Mouse (Mus musculus): Measurements from ENCODE around the gene Pbld1. TPM values are rescaled to one million over a fixed set of nuclear protein-coding genes. Genes with fewer than 3 reads are reported as not detected.
A peak's percentile ranks its signal among the peaks of the same experiment; 100 is the strongest.

Gene Pbld1
- total RNA-seq, 1 experiment from 2014 or later = not detected

GRCm38 (mm10) chr10:63089758-63090571, 30.0 kb downstream of the Pbld1 start:
- ATAC-seq (replicated peaks; ENCODE audit: low read depth, poor library complexity, severe bottlenecking) = no peak

GRCm38 (mm10) chr10:63091915-63092314, 32.0 kb downstream of the Pbld1 start:
- no peak for ATAC-seq (replicated peaks; ENCODE audit: low read depth, poor library complexity, severe bottlenecking)

DNA sequence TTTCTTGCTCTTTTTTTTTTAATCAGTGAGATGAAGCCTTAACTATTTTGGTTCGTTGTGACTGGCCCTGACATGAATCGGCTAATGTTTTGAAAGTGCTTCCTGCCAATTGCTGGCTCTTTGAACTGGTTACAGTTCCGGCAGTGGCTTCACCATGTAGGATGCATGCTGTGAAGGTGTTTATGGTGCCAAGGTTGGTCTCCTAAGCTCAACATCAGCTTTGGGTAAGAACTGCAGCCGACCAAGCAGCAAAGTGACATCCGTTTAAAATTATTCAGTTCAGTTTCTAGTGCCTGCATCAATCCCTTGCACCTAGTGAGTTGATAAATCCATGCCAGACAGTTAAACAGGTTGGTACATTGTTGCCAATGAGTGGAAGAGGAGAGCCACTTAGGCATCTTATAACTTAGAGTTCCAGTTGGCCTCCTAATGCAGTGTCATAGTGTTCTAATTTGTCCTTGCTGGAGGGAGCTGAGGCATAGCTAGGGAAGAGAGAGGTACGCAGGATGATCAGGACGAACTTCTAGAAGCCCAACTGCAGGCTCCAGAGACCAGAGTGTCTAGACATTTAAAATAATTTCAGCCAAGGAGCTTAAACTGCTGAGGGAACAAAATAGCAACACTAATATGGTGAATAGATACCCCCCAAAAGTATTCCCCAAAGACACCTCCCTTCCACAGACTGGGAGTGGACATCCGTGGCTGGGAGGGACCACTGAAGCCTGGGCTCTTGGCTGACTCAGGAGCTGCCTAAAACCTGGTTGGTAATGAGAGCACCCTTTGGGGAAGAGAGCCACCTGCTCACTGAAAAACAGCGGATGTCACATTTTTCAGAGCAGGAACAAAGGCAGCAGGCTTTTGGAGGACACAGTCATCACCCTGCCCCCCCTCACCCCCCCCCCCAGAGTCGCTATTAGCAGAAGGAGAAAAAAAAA, 32.9 kb downstream of the Pbld1 start:
- no peak for ATAC-seq (replicated peaks; ENCODE audit: low read depth, poor library complexity, severe bottlenecking)

GRCm38 (mm10) chr10:63096757-63097156, 36.8 kb downstream of the Pbld1 start:
- no peak for ATAC-seq (replicated peaks; ENCODE audit: low read depth, poor library complexity, severe bottlenecking)

- ATAC-seq (replicated peaks; ENCODE audit: low read depth, poor library complexity, severe bottlenecking) = no peak
Observed at GRCm38 (mm10) chr10:63098191-63098590, 38.2 kb downstream of the Pbld1 start.

DNA sequence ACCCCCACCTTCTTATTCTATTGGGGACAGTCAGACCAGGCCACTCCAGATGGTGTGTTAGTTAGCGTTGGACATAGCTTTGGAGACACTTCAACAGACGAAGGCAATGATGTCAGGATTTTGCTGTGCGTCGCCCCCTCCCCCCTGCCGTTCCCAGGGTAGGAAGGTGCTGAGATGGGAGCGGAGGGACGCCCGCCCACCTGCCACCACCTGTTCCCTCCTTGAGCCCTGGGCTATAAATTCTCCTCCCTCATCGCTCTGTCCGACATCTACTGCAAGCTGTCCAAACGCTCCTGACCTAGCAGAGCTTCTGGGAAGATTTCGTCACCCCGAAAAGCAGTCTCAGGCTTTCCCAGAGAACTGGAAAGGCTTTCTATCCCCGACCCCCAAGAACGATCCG, 39.6 kb downstream of the Pbld1 start, which contains the start of gene Atoh7:
Gene Atoh7 (plus strand): TSS at position 131 of the 400 bp plus-strand sequence.
- ATAC-seq (replicated peaks; ENCODE audit: low read depth, poor library complexity, severe bottlenecking) = no peak

DNA sequence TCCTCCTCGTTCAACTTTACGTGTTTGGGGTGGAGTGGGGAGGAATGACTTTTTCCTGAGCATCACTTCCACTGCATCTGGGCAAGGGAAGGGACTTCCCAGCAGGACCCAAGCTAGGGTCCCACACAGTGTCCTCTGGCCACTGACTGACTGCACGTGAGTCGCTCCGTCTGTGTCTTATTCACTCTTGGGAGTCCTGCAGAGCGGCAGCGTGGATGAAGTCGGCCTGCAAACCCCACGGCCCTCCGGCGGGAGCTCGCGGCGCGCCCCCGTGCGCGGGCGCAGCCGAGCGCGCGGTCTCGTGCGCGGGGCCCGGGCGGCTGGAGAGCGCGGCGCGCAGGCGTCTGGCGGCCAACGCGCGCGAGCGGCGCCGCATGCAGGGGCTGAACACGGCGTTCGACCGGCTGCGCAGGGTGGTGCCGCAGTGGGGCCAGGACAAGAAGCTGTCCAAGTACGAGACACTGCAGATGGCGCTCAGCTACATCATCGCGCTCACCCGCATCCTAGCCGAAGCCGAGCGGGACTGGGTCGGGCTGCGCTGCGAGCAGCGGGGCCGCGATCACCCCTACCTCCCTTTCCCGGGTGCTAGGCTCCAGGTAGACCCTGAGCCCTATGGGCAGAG, 40.1 kb downstream of the Pbld1 start:
- peak; percentile 84 for ATAC-seq (replicated peaks; ENCODE audit: low read depth, poor library complexity, severe bottlenecking)

GRCm38 (mm10) chr10:63100657-63101056, 40.7 kb downstream of the Pbld1 start:
- no peak for ATAC-seq (replicated peaks; ENCODE audit: low read depth, poor library complexity, severe bottlenecking)

DNA sequence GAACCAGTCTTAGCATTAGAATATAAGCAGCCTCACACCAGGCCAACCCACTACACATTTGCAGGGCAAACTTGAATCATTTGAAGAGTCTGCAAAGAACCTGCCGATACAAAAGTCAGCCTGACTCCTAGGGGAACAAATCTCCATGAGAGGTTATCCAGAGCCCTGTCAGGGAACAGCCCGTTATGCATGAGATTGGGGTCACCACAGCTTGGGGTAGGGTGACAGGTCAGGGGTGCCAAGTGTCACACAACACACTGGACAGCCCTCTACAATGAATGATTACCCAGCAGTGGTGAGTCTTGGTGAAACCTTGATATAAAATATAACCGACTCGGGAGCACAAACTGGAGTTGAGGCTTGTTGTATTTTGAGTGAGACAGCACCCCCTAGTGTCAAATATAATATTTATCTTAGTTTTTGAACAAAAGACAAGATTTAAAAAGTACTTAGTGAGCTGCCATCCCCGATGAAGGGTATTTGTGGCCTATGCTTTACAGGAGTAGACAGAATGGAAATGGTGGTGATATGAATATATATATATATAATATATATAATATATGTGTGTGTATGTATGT, 53.2 kb downstream of the Pbld1 start:
- ATAC-seq (replicated peaks; ENCODE audit: low read depth, poor library complexity, severe bottlenecking) = 0 out of 2 replicates have a peak, but pooled peaks have one; percentile 60

DNA sequence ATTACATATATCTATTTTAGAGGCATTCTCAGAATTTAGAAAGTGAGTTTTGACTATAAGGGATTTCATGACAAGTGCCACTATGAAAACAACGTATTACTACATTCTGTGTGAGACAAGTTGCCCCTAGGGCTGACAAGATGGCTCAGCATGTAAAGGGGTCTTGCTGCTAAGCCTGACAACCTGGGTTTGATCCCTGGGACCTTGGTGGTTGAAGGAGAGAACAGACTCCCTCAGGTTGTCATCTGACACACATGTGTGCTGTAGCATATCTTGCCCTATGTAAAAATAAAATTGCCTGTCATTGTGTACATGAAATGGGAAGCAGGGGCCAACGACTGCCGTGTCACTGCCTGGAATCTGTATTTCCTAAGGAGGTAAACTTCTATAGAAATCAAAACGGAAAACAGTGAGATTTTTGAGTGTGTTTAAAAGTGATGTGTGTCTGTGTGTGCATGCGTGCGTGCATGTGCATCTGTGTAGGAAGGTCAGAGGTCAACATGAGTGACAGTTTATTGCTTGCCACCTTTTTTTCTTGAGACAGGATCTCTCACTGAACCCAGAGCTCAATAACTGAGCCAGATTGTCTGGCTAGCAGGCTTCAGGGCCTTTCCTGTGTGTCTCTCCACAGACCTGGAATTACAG, 53.9 kb downstream of the Pbld1 start:
- ATAC-seq (replicated peaks; ENCODE audit: low read depth, poor library complexity, severe bottlenecking) = no peak

DNA sequence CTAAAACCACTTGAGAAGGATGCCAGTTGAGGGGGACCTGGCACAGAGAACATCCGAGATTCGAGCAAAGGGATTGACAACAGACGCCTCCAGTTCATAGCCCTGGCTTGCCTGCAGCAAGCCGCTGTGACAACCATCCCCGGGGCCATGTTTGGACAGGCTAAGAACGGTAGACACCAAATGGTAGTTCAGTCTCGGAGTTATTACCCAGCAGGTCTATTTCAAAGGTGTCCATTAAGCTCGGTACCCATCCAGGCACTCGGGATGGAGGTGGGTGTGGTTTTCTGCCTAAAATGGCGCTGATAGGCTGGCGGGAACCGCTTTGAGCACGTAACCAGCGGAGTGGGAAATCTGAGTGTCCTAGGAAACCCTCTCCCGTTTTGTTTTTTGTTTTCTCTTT, 55.9 kb downstream of the Pbld1 start:
- no peak for ATAC-seq (replicated peaks; ENCODE audit: low read depth, poor library complexity, severe bottlenecking)

DNA sequence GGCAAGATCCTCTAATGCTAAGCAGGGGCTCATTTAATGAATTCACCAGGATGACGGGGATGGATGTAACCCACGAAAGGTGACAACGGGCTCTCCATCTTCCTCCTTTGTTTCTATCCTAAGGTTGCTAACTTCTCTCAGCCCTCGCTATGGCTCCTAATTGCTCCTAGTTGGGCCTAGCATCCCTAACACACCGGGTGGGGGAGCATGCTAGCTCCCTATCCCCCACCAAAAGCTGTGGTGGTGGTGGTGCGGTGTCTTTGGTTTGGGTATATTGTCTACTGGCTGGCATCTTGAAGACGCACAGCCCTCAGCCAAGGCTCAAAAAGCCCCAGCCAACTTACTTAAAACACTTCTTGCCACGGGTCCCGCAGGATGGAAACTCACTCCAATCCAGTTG, 56.4 kb downstream of the Pbld1 start:
- no peak for ATAC-seq (replicated peaks; ENCODE audit: low read depth, poor library complexity, severe bottlenecking)

DNA sequence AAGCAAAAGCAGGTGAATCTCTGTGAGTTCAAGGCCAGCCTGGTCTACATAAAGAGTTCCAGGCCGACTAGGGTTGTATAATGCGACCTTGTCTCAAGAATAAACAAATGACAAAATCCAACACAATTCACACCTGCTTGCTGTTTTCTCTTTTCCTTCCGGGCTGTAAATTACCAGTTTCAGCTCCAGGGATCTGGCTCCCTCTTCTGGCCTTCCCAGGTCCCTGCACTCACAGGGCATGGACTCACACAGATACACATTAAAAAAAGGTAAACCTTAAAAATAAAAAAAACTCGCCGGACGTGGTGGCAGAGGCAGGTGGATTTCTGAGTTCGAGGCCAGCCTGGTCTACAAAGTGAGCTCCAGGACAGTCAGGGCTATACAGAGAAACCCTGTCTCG, 57.6 kb downstream of the Pbld1 start:
- ATAC-seq (replicated peaks; ENCODE audit: low read depth, poor library complexity, severe bottlenecking) = no peak

DNA sequence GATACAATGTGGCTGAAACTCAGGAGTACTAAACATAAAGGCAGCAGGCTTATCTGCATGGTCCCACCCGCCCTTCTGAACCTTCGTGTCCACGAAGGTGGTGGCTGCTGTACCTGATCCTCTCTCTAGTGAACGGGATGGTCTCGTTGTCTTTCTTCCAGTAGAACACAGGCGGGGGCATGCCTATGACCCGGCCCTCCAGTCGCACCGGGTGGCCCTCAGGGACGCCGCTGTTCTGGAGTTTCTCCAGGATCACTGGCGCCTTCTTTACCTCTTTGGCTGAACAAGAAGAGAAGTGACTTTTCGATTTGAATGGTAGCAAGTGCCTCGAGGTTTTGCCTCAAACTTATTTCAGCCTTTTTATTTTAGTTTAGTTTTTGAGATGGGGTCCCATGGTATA, 60.0 kb downstream of the Pbld1 start:
- ATAC-seq (replicated peaks; ENCODE audit: low read depth, poor library complexity, severe bottlenecking) = no peak

- no peak for ATAC-seq (replicated peaks; ENCODE audit: low read depth, poor library complexity, severe bottlenecking)
Observed at GRCm38 (mm10) chr10:63121961-63122360, 62.0 kb downstream of the Pbld1 start.

DNA sequence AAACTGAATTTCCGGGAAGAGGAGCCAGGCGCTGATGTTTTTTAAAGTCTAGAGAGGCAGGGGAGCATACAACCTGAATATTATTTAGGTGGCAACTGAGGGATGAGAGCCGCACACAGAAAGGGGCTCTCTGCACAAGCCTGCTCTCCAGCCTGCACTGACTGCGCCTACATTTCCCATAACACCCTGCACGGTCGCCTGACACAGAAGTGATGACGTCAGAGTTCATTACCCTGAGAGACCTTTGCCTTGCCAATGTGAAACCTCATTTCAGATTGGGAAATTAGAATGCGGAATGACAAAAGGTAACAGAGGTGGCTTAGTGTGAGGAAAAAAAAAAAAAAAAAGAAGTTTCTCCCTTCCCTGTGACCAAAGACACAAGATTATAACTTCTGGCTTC, 62.6 kb downstream of the Pbld1 start:
- peak; percentile 66 for ATAC-seq (replicated peaks; ENCODE audit: low read depth, poor library complexity, severe bottlenecking)

- no peak for ATAC-seq (replicated peaks; ENCODE audit: low read depth, poor library complexity, severe bottlenecking)
Observed at GRCm38 (mm10) chr10:63123141-63123540, 63.2 kb downstream of the Pbld1 start.

GRCm38 (mm10) chr10:63124016-63124415, 64.1 kb downstream of the Pbld1 start:
- ATAC-seq (replicated peaks; ENCODE audit: low read depth, poor library complexity, severe bottlenecking) = no peak

DNA sequence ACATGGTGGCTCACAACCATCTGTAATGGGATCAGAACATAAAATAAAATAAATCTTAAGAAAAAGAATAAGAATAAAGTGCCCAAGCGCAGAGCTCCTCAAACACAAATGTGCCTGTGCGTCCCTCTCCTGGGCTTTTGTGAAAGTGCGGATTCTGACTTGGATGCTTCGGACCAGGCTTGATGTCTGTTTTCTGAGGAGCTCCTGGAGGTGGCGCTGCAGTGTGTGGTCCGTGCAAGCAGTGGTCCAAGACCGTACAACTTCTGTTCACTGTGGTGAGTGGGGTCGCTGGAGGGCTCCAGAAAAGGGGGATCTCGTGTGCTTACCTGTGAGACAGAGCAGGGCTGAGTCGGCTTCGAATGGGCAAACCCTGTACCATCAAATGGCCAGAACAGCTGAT, 65.4 kb downstream of the Pbld1 start:
- no peak for ATAC-seq (replicated peaks; ENCODE audit: low read depth, poor library complexity, severe bottlenecking)

GRCm38 (mm10) chr10:63126116-63126515, 66.2 kb downstream of the Pbld1 start:
- ATAC-seq (replicated peaks; ENCODE audit: low read depth, poor library complexity, severe bottlenecking) = no peak
